Mouse (Mus musculus): ENCODE data around the gene Prps1l3. TPM values are rescaled to one million over a fixed set of nuclear protein-coding genes. Genes with fewer than 3 reads are reported as not detected.

Prps1l3 gene
- polyA plus RNA-seq, 1 experiment from 2014 or later = 58.1 TPM

DNA sequence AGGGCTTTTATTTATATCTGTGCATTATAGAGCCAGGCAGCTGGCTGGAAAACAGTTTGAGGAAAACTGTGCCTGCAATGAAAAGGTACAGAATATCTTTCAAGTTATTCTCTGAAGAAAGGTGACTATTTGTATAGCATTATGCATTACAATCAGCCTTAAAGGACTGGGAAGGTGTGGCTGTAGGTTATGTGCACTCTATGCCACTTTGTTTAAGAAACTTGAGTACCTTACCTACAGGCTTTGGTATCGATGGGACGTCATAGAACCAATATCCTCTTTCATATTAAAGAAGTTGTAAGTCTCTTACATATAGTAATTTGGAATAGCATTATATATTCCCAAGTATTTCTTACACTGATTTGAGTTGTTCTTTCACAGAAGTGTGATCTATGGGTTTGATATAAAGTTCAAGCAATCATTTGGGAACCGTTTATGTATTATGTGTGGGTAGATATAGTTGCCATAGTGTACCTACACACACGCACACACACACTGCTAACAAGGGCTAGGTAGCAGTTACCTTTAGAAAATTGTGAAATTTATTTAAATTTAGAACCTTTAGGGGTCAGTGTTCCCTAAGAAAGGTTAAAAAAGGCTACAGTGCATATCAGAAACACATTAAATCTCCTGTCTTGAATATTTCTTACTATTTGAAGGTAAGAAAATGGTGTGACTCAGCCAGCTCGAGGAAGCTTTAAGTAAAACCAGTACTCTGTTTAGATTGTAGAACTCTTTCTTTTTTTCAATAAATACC is 55.3 kb downstream of the Prps1l3 start:
- Histone ChIP-seq H3K4me2 (ENCODE audit: low read depth, low read length) (no peak overlapping the region), H3K27me3 (ENCODE audit: control insufficient read depth, insufficient read depth, low read length) (no peaks in the 10 kb centered on the region), H3K36me3 (ENCODE audit: control insufficient read depth, insufficient read depth, low read length) (no peaks in the 10 kb centered on the region), H3K27ac (ENCODE audit: low read length) (peak overlapping the region; percentile 17; the same call in 1 of the 2 replicates), H3K4me3 (replicated peaks; ENCODE audit: low read length) (no peak overlapping the region), H3K9me3 (replicated peaks; ENCODE audit: control insufficient read depth, low read length) (no peaks in the 10 kb centered on the region), H3K9ac (ENCODE audit: low read length) (no peak overlapping the region), H3K4me1 (ENCODE audit: control insufficient read depth, insufficient read depth, low read length) (no peaks in the 10 kb centered on the region)
- peak; percentile 81; the same call in 1 of the 2 replicates for ATAC-seq (ENCODE audit: insufficient read depth, low FRiP score)
- WGBS = 61% methylated on average over 5 of the region's 5 CpGs

Other genes with a start within 250 kb of the Prps1l3 start
- 2.5 and 3.3 TPM in 2 replicates for gene Slc25a21, start 32.9 kb upstream of the Prps1l3 start, polyA plus RNA-seq (2015; fragmentation: Nextera tagmentation; extraction: Ambion mirVana)
- 10.1 and 11.1 TPM in 2 replicates for gene Mipol1, start within 50 bp of the Prps1l3 start, polyA plus RNA-seq (2015; fragmentation: Nextera tagmentation; extraction: Ambion mirVana)

Data from stomach, embryonic 16.5 days (tissue).